Mouse (Mus musculus) spleen, adult 2 months (tissue): Measurements from ENCODE around the gene Scrg1. TPM values are rescaled to one million over a fixed set of nuclear protein-coding genes. Genes with fewer than 3 reads are reported as not detected.
"Not testable (repeated sequence)": the region's sequence is repeated elsewhere in the genome, so short reads cannot be mapped to it uniquely, and the experiment has no call there.

ENCODE experiments used
- DNase-seq, 2 experiments: peaks; one replicate each; pipeline versions ENCODE4 v3.0.0 to v3.0.0-alpha.2; 2012 to 2021; ENCODE audit warnings: low spot score in 2 of 2, low read depth in 1 of 2
- H3K27ac ChIP-seq: fragments of 200-500 bp; 2 replicates; pipeline ENCODE4 v1.5.1; 2012; ENCODE audit warnings: low read length, inconsistent platforms; ENCODE audit not compliant: insufficient read depth
- H3K27me3 ChIP-seq: fragments of 200-500 bp; 2 replicates; pipeline ENCODE4 v1.6.1; 2012; ENCODE audit warnings: mild to moderate bottlenecking, moderate library complexity, low read length, inconsistent platforms; ENCODE audit not compliant: control insufficient read depth, insufficient read depth
- H3K36me3 ChIP-seq: fragments of 200-500 bp; 2 replicates; pipeline ENCODE4 v1.6.1; 2012; ENCODE audit warnings: mild to moderate bottlenecking, low read length, inconsistent platforms; ENCODE audit not compliant: control insufficient read depth, insufficient read depth
- H3K4me1 ChIP-seq: fragments of 200-500 bp; 2 replicates; pipeline ENCODE4 v1.6.1; 2011; ENCODE audit warnings: inconsistent platforms; ENCODE audit not compliant: control insufficient read depth, insufficient read depth, insufficient read length
- H3K4me3 ChIP-seq: fragments of 200-500 bp; 2 replicates; pipeline ENCODE4 v1.5.1; 2011; ENCODE audit warnings: mild to moderate bottlenecking, inconsistent platforms; ENCODE audit not compliant: insufficient read depth, insufficient read length; ENCODE audit errors: extremely low read depth
- CTCF ChIP-seq: fragments of 200-500 bp; IDR thresholded peaks from 2 replicates; pipeline ENCODE4 v1.5.1; 2011; ENCODE audit warnings: mild to moderate bottlenecking, inconsistent platforms; ENCODE audit not compliant: insufficient read depth, insufficient read length, insufficient replicate concordance; ENCODE audit errors: extremely low read depth
- POLR2A ChIP-seq: fragments of 200-500 bp; IDR thresholded peaks from 2 replicates; pipeline ENCODE4 v1.6.1; 2011; ENCODE audit warnings: low read depth, low read length, inconsistent platforms
- WGBS: fragments of 180-500 bp; shearing (Covaris S2); methylation state at CpG from one replicate; pipeline ENCODE4 v1.1.7; 2018; 5-methylcytosine and 5-hydroxymethylcytosine counted together
- polyA plus RNA-seq: library from polyadenylated mRNA; depleted of rRNA; stranded (reverse); fragments of >200 nt; gene quantifications from 2 replicates; pipeline ENCODE4 v1.2.3, GENCODE M21; 2012

The Scrg1 gene
- polyA plus RNA-seq, 1 experiment, result 0.16 TPM

DNA sequence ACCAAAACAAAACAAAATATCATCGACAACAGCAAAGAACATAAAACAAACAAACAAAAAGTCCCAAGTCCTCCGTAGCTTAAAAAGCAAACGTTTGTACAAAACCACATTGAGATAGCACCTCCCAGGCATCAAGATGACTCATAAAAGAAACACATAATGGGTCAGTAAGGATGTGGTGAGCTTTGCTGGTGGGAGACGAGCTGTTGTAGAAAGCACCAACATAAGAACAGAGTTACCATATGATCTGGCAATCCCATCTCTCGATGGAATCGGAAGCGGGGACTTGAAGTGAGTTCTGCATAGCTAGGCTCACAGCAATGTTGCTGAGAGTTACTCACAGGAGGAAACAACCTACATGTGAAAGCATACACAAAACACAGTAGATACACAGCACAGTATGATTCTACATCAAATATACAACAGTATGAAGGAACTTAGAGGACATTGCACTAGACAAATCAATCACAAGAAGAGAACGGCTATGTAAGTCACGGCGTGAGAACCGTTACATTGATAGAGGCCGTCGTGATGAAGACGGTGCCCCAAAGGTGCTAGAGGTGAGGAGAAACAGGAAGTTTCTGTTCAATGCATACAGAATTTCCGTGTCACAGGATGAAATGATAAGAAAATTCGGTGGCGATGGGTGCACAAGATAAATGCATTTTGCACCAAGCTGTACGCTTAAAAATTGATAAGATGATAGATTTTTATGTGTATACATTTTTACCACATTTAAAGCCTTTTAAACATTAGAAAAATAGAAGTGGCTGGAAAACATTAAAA, 27.9 kb upstream of the Scrg1 start:
- Histone ChIP-seq H3K4me3 (no peak overlapping the region), H3K27ac (no peak overlapping the region)
- WGBS, result 19% methylated on average over 18 of the region's 18 CpGs

GRCm38 (mm10) chr8:57428566-57428965, 27.2 kb upstream of the Scrg1 start:
- Histone ChIP-seq H3K27ac (no peak overlapping the region), H3K27me3 (no peaks in the 10 kb centered on the region; the same call in 1 of the 2 replicates), H3K36me3 (no peaks in the 10 kb centered on the region), H3K4me3 (no peak overlapping the region), H3K4me1 (no peaks in the 10 kb centered on the region; the same call in 1 of the 2 replicates)
- WGBS, result 56% methylated on average over 1 of the region's 1 CpGs
- DNase-seq, result no peak
- no peak for TF ChIP-seq POLR2A

More for the DNA sequence above, 27.9 kb upstream of the Scrg1 start:
- H3K27me3 ChIP-seq, result no peaks in the 10 kb centered on the region; the same call in 1 of the 2 replicates
- TF ChIP-seq CTCF, result no peak
- no peak for TF ChIP-seq POLR2A
- H3K4me1 ChIP-seq, result no peaks in the 10 kb centered on the region; the same call in 1 of the 2 replicates
- peak in 1 of 2 experiments; percentile 22 for DNase-seq
- H3K36me3 ChIP-seq, result no peaks in the 10 kb centered on the region

GRCm38 (mm10) chr8:57429166-57429887, 26.4 kb upstream of the Scrg1 start:
- H3K4me1 ChIP-seq, result no peaks in the 10 kb centered on the region; the same call in 1 of the 2 replicates
- H3K27me3 ChIP-seq, result no peaks in the 10 kb centered on the region; the same call in 1 of the 2 replicates
- no peaks in the 10 kb centered on the region for H3K36me3 ChIP-seq
- DNase-seq, result peak; percentile 45 to 56
- 42% methylated on average over 18 of the region's 18 CpGs for WGBS
- H3K4me3 ChIP-seq, result no peak overlapping the region
- H3K27ac ChIP-seq, result no peak overlapping the region
- TF ChIP-seq POLR2A (no peak), CTCF (no peak)

DNA sequence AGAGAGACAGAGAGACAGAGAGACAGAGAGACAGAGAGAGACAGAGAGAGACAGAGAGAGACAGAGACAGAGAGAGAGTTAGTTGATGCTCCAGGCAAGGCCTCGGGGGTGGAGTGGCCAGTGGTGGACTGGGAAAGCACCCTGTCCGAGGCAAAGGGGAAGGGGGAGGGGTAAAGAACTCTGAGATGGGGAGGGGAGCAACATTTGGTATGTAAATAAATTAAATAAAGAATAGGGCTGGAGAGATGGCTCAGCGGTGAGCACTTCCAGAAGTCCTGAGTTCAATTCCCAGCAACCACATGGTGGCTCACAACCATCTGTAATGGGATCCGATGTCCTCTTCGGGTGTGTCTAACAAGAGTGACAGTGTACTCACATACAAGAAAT, 25.8 kb upstream of the Scrg1 start:
- not testable (repeated sequence) for H3K36me3 ChIP-seq, H3K27me3 ChIP-seq, H3K4me3 ChIP-seq, H3K27ac ChIP-seq, H3K4me1 ChIP-seq, DNase-seq
- 78% methylated on average over 5 of the region's 5 CpGs for WGBS

GRCm38 (mm10) chr8:57430901-57431300, 24.8 kb upstream of the Scrg1 start:
- no peak overlapping the region for H3K4me3 ChIP-seq
- TF ChIP-seq CTCF (no peak), POLR2A (no peak)
- no peaks in the 10 kb centered on the region; the same call in 1 of the 2 replicates for H3K4me1 ChIP-seq
- WGBS, result 81% methylated on average over 11 of the region's 11 CpGs
- no peak for DNase-seq
- H3K27ac ChIP-seq, result no peak overlapping the region
- H3K27me3 ChIP-seq, result no peaks in the 10 kb centered on the region; the same call in 1 of the 2 replicates
- H3K36me3 ChIP-seq, result no peaks in the 10 kb centered on the region

DNA sequence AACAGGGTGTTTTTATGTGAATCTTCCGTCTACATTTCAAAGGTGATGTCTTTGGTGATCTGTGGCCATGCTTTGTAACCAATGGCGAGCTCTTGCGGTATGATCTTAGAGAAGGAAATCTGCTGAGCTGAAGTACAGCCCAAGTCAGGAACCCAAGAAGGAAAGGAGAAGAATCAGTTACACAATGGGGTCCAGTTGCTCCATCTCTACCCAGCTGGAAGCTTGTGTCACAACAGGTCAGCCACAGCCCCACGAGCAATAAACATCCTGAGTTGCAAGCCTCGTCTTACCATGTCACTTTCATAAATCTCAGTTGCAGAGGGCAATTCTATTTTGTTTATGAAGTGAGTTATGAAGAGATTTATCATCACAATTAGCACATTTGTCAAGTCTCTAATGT, 22.9 kb upstream of the Scrg1 start:
- TF ChIP-seq CTCF, result no peak
- TF ChIP-seq POLR2A, result no peak
- Histone ChIP-seq H3K27ac (no peak overlapping the region), H3K27me3 (no peaks in the 10 kb centered on the region; the same call in 1 of the 2 replicates), H3K4me3 (no peak overlapping the region), H3K36me3 (no peaks in the 10 kb centered on the region), H3K4me1 (no peaks in the 10 kb centered on the region; the same call in 1 of the 2 replicates)
- 59% methylated on average over 5 of the region's 5 CpGs for WGBS
- no peak for DNase-seq

GRCm38 (mm10) chr8:57435768-57436436, 19.8 kb upstream of the Scrg1 start:
- no peaks in the 10 kb centered on the region for H3K36me3 ChIP-seq
- 17% methylated on average over 18 of the region's 18 CpGs for WGBS
- no peaks in the 10 kb centered on the region for H3K4me1 ChIP-seq
- no peaks in the 10 kb centered on the region for H3K27me3 ChIP-seq
- no peak overlapping the region; the same call in 1 of the 2 replicates for H3K27ac ChIP-seq
- DNase-seq, result no peak
- TF ChIP-seq POLR2A, result no peak
- no peak for TF ChIP-seq CTCF
- H3K4me3 ChIP-seq, result no peak overlapping the region
